Mouse (Mus musculus): ENCODE measurements around the gene Sh3pxd2a. TPM values are rescaled to one million over a fixed set of nuclear protein-coding genes. Genes with fewer than 3 reads are reported as not detected.

Sh3pxd2a gene
- polyA plus RNA-seq, 1 experiment from 2014 or later: 1.8 TPM

DNA sequence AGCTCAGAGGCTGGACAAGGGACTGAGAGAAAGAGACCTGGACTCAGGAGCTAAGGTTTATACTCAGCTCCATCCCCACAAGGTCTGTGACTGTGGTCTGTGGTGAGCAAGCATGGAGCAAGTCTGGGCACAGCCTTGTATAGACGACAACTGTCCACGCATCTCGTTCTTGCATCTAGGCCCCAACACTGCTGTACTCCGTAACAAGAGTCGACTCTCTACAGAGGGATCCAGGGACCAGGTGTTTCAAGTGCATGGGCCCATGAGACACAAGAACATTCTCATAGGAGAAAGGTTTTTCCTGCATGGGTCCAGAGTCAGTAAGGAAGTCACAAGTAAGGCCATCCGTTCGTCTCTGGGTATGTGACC lies 23.8 kb downstream of the Sh3pxd2a start:
- Histone ChIP-seq H3K27ac (no peak overlapping the region), H3K27me3 (ENCODE audit: poor library complexity, severe bottlenecking) (no peaks in the 10 kb centered on the region), H3K9me3 (no peaks in the 10 kb centered on the region), H3K4me1 (peaks cover 37% of the 10 kb centered on the region), H3K36me3 (replicated peaks) (no peaks in the 10 kb centered on the region), H3K4me3 (no peak overlapping the region)
- WGBS: 92% methylated on average over 7 of the region's 7 CpGs
- DNase-seq (ENCODE audit: extremely low spot score, low spot score): no peak

DNA sequence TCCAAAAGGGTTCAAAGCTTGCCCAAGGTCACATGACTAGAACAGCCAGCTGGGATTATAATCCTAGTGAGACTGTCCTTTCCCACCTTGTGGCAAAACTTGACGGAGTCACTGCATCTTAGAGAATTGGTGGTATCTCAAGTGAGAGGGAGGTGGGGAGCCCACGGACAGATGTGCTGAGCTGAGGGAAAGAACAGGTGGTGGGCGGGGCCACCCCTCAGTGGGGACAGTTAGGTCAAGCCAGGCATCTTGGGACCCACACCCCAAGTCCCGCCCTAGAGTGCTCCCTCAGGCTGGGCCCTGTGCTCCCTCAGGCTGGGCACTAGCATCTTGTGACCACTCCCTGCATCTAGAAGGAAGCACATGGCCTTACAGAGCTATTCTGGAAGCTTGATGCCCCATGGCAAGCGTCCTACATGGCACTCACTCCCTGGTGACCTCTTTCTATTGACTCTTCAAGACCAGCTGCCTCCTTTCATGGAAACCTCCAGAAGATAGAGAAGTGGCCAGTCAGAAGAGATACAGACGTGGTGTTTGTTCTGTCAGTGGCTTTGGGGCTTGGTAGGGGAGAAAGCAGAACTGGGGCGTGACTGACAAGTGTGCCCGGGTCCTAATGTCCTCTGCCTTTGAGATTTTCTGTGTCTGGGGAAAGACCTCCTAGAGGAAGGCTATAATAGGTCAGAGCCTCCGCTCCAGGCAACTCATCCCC lies 24.3 kb downstream of the Sh3pxd2a start:
- no peak for DNase-seq (ENCODE audit: extremely low spot score, low spot score)
- WGBS: 90% methylated on average over 9 of the region's 9 CpGs

DNA sequence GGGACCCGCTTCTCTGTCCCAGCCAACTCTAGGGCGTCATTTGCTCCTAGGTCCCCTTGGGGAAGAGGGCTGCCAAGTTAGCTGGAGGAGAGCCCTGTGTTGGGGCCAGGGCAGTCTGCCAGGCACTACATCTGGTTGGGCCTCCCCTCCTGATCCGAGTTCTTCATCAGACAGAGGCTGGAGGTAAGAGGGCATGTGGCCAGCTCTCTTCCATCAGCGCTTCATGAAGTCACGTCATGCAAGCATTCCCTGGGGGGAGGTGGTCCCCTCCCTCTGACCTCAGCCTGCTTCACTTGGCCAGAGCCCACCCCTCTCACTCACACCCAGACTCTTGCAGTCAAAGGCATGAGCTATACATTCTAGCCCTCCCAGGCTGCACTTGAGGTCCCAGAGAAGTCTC lies 25.8 kb downstream of the Sh3pxd2a start:
- H3K27me3 ChIP-seq (ENCODE audit: poor library complexity, severe bottlenecking): no peaks in the 10 kb centered on the region
- no peaks in the 10 kb centered on the region for H3K9me3 ChIP-seq
- peaks cover 19% of the 10 kb centered on the region for H3K4me1 ChIP-seq
- WGBS: 79% methylated on average over 5 of the region's 5 CpGs
- no peak overlapping the region for H3K4me3 ChIP-seq
- no peak overlapping the region for H3K27ac ChIP-seq
- 0 out of 2 replicates have a peak, but pooled peaks cover 3% of the 10 kb centered on the region for H3K36me3 ChIP-seq (replicated peaks)
- no peak for DNase-seq (ENCODE audit: extremely low spot score, low spot score)

More for the DNA sequence above, 24.3 kb downstream of the Sh3pxd2a start:
- H3K9me3 ChIP-seq: no peaks in the 10 kb centered on the region
- no peaks in the 10 kb centered on the region for H3K27me3 ChIP-seq (ENCODE audit: poor library complexity, severe bottlenecking)
- H3K27ac ChIP-seq: no peak overlapping the region
- H3K4me3 ChIP-seq: no peak overlapping the region
- 0 out of 2 replicates have a peak, but pooled peaks cover 3% of the 10 kb centered on the region for H3K36me3 ChIP-seq (replicated peaks)
- peaks cover 32% of the 10 kb centered on the region for H3K4me1 ChIP-seq

DNA sequence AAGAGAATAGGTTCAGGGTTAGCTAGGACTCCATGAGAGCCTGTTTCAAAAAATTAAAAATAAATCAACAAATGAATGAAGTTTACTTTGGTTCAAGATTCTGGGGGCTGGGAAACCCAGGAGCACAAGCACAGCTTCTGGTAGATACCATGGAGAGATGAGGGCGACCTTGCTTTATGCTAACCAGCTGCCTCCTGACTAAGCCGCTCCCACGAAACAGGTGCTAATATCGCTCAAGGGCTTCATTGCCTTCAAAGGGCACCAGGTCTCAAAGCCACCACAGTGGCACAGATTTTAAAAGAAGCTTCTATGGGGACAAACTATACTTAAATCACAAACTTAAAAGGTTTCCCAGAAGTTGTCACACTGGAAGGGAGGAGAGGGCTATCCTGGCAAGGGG lies 27.2 kb downstream of the Sh3pxd2a start:
- Histone ChIP-seq H3K9me3 (no peaks in the 10 kb centered on the region), H3K4me1 (peaks cover 17% of the 10 kb centered on the region), H3K27ac (no peak overlapping the region), H3K27me3 (ENCODE audit: poor library complexity, severe bottlenecking) (no peaks in the 10 kb centered on the region), H3K4me3 (no peak overlapping the region), H3K36me3 (replicated peaks) (0 out of 2 replicates have a peak, but pooled peaks cover 3% of the 10 kb centered on the region)
- WGBS: 91% methylated on average over 4 of the region's 4 CpGs
- no peak for DNase-seq (ENCODE audit: extremely low spot score, low spot score)

DNA sequence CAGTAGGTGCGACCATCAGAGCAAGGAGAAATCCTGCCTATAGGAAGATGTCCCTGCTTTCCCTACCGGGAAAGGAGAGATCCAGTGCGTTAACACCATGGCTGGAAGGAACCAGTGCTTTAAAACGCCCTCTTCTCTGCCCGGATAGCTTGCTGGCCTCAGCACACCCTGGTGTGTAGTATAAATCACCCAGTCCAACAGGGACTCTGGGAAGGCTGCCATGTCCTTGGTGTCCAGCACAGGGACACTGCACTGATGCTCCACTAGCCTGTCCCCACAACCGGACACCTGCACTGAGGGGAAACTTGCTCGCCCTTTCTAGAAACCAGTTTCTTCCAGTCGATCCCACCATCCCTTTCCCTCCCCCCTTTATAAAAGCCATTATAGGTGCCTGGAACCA lies 28.0 kb downstream of the Sh3pxd2a start:
- DNase-seq (ENCODE audit: extremely low spot score, low spot score): no peak
- 89% methylated on average over 8 of the region's 8 CpGs for WGBS

DNA sequence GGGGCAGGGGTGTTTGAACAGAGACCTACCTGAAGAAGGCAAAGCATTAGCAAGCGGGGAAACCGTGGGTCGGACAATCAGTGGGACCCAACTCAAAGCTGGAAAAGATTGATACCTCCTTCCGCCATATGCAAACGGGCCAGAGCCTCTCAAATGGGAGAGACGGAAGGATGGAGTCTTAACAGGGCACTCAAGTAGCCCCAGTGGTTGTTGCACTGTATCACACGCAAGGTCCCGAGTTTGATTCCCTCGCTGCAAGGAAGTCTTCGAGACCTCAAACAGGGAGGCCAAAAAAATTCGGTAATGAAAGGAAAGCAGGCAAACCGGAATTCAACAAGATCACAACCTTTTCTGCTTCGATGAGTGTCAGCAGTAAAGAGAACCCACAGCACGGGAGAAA lies 29.5 kb downstream of the Sh3pxd2a start:
- no peak for DNase-seq (ENCODE audit: extremely low spot score, low spot score)
- 94% methylated on average over 14 of the region's 14 CpGs for WGBS
- Histone ChIP-seq H3K4me1 (peaks cover 21% of the 10 kb centered on the region), H3K9me3 (no peaks in the 10 kb centered on the region), H3K27ac (no peak overlapping the region), H3K27me3 (ENCODE audit: poor library complexity, severe bottlenecking) (no peaks in the 10 kb centered on the region), H3K36me3 (replicated peaks) (0 out of 2 replicates have a peak, but pooled peaks cover 3% of the 10 kb centered on the region), H3K4me3 (no peak overlapping the region)

More for the DNA sequence above, 28.0 kb downstream of the Sh3pxd2a start:
- Histone ChIP-seq H3K4me1 (peaks cover 23% of the 10 kb centered on the region), H3K4me3 (no peak overlapping the region), H3K27ac (no peak overlapping the region), H3K9me3 (no peaks in the 10 kb centered on the region), H3K36me3 (replicated peaks) (0 out of 2 replicates have a peak, but pooled peaks cover 3% of the 10 kb centered on the region), H3K27me3 (ENCODE audit: poor library complexity, severe bottlenecking) (no peaks in the 10 kb centered on the region)

DNA sequence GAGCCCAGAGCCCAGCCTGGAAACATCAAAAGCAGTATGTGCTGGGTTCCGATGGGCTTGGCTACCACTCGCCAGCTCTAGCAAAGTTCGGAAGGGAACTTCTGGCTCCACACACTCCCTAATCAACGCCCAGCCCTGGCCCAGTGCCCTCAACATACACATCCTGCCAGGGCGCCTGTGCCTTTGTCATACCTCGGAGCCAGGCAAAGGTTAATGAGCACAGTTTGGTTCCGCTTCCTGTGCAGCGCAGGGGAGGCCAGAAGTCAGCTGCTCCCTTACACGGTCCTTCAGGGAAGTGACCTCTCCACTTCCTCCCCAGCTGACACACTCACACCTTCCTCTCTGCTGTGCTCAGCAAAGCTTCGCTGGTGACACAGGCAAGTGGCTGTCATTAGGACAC lies 31.9 kb downstream of the Sh3pxd2a start:
- no peaks in the 10 kb centered on the region for H3K27me3 ChIP-seq (ENCODE audit: poor library complexity, severe bottlenecking)
- WGBS: 59% methylated on average over 10 of the region's 10 CpGs
- H3K36me3 ChIP-seq (replicated peaks): 0 out of 2 replicates have a peak, but pooled peaks cover 3% of the 10 kb centered on the region
- 0 out of 2 replicates have a peak overlapping the region, but pooled peaks have one; percentile 51 for H3K27ac ChIP-seq
- no peaks in the 10 kb centered on the region for H3K9me3 ChIP-seq
- H3K4me1 ChIP-seq: peaks cover 34% of the 10 kb centered on the region
- no peak for DNase-seq (ENCODE audit: extremely low spot score, low spot score)
- H3K4me3 ChIP-seq: no peak overlapping the region

DNA sequence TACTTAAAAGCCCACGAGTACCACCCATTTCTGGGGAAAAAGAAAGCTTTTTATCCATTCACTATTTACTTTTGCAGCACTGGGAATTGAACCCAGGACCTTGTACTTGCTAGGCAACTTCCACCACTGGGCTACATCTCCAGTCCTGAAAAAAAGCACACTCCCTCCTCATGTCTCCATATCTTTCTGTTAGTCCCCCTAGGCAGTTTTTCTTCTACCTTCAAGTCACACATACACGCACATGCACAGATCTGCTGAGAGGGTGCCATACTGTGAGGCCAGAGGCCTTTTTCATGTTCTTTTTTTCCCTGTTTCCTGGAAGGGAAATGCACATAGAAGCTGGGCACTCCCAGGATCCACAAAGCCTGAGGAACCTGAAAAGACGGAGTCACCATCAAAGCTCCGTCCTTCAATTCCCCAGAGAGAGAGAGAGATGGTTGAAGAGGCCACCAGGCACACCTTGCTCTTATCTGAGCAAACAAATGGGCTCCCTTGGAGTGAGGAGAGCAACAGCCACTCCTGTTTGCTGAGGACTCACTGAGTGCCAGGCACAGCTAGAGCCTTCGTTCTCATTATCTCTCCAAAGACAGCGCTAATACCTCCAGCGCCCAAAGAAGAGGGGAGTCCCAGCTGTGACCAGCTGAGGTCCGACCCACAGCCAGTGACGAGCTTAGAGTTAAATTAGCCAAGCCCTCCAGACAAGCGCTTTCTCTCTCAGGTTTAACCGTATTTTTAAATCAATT lies 32.8 kb downstream of the Sh3pxd2a start:
- Histone ChIP-seq H3K9me3 (no peaks in the 10 kb centered on the region), H3K36me3 (replicated peaks) (0 out of 2 replicates have a peak, but pooled peaks cover 3% of the 10 kb centered on the region), H3K27me3 (ENCODE audit: poor library complexity, severe bottlenecking) (no peaks in the 10 kb centered on the region), H3K27ac (peak overlapping the region; percentile 51), H3K4me1 (peaks cover 34% of the 10 kb centered on the region), H3K4me3 (no peak overlapping the region)
- WGBS: 59% methylated on average over 11 of the region's 11 CpGs
- no peak for DNase-seq (ENCODE audit: extremely low spot score, low spot score)

DNA sequence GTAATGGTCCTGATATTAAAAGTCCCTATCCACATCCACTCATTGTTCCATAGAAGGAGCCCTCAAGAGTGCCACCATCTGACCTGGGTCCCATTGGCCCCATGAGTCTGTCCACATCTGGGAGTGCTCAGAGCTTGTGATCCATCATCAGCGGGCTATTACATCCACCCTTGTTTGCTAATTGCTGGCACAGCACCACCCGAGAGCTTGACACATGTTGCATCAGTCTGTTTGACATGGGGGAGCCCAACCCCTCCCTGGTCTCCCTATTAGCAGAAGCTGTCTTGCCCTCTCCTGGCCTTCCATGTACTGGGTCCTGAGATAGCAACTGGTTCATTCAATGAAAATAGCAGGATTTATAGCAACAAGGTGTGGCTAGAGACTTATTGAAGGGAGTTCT lies 34.0 kb downstream of the Sh3pxd2a start:
- H3K27me3 ChIP-seq (ENCODE audit: poor library complexity, severe bottlenecking): no peaks in the 10 kb centered on the region
- H3K27ac ChIP-seq: no peak overlapping the region
- DNase-seq (ENCODE audit: extremely low spot score, low spot score): no peak
- no peaks in the 10 kb centered on the region for H3K9me3 ChIP-seq
- H3K4me3 ChIP-seq: no peak overlapping the region
- peaks cover 34% of the 10 kb centered on the region for H3K4me1 ChIP-seq
- 0 out of 2 replicates have a peak, but pooled peaks cover 2% of the 10 kb centered on the region for H3K36me3 ChIP-seq (replicated peaks)
- WGBS: 93% methylated on average over 2 of the region's 2 CpGs

DNA sequence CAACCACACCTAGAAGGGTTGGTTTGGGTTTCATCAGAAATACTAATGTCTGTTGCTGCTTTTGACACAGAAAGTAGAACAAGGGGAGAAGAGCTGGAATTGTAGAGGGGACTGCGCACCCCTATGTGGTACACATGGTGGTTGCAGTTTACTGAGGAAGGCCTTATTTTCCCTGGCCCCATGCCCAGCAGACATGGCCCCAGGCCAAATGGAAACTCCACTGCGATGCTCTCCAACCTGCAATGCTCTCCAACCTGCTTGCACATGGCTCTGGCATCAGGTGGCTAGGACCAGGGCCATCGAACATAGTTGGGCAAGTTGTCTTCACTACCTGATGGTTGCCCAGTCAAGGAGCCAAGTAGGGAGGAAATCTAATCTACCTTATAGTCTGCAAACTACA lies 35.0 kb downstream of the Sh3pxd2a start:
- peaks cover 34% of the 10 kb centered on the region for H3K4me1 ChIP-seq
- no peak for DNase-seq (ENCODE audit: extremely low spot score, low spot score)
- peak overlapping the region; percentile 8; the same call in 1 of the 2 replicates for H3K27ac ChIP-seq
- 0 out of 2 replicates have a peak, but pooled peaks cover 3% of the 10 kb centered on the region for H3K36me3 ChIP-seq (replicated peaks)
- WGBS: 93% methylated on average over 3 of the region's 3 CpGs
- H3K9me3 ChIP-seq: no peaks in the 10 kb centered on the region
- H3K4me3 ChIP-seq: no peak overlapping the region
- no peaks in the 10 kb centered on the region for H3K27me3 ChIP-seq (ENCODE audit: poor library complexity, severe bottlenecking)

DNA sequence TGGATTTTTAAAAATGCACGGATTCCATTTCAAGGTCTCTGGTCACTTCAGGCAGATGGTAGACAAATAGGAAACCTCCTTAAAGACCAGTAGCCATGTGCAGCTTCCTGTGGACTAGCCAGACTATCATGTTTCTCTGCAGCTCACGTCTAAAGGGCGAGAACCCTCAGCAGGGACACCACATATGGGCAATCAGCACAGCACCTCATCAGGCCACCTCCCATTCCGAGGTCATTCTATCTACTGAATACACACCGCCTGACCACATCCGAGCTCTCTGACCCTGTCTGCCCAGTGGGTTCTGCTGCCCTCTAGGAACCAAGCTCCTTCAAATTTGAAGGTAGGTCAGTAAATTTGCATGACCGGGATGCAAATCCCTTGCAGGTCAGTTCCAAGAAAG lies 35.4 kb downstream of the Sh3pxd2a start:
- 58% methylated on average over 7 of the region's 7 CpGs for WGBS
- DNase-seq (ENCODE audit: extremely low spot score, low spot score): no peak
- H3K9me3 ChIP-seq: no peaks in the 10 kb centered on the region
- peaks cover 34% of the 10 kb centered on the region for H3K4me1 ChIP-seq
- H3K27me3 ChIP-seq (ENCODE audit: poor library complexity, severe bottlenecking): no peaks in the 10 kb centered on the region
- peak overlapping the region; percentile 8; the same call in 1 of the 2 replicates for H3K27ac ChIP-seq
- H3K36me3 ChIP-seq (replicated peaks): 0 out of 2 replicates have a peak, but pooled peaks cover 4% of the 10 kb centered on the region
- H3K4me3 ChIP-seq: no peak overlapping the region

DNA sequence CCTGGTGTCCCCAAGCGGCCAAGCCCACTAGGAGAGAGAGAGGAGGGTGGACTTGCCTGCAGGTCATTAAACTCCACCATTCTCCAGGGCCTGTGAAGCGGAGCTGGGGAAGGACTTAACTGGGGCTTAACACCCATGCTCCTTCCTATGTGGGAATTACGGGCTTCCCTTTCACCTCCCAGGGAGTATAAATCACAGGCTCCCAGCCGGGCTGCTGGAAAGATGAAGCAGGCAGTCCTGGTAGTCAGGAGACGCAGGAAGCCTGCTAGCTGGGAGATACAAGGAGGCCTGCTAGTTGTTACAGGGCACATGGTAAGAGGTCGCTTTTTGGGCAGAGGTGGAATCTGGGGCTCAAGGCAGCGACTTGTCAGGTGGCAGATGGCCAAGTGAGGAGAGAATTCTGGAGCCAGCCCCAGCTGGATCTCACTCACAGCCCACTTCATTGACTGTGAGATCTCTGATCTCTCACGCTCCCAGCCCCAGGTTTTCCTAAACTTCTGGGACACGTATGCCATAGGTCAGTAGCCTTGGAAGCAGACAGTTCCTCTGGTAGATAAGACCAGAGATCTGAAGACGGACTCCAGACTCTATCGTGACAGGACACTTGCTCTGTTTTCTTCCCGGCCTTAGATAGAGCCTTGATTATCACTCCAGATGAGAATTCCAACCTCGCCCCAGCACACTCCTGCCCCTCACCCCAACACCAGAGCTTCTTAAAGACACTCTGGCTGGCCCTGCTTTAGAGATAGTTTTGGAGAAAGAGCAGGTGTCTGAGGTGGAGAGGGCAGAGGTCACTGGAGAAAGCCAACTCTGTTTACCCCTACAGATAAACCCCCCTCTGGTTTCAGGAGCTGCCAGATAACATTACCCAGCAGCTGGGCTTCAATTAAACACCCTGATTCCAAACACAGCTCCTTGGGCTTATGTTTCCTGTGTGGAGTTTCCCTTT lies 36.1 kb downstream of the Sh3pxd2a start:
- H3K9me3 ChIP-seq: no peaks in the 10 kb centered on the region
- peak overlapping the region; percentile 45 for H3K27ac ChIP-seq
- peaks cover 5% of the 10 kb centered on the region; the same call in 1 of the 2 replicates for H3K36me3 ChIP-seq (replicated peaks)
- WGBS: 46% methylated on average over 13 of the region's 13 CpGs
- DNase-seq (ENCODE audit: extremely low spot score, low spot score): no peak
- no peaks in the 10 kb centered on the region for H3K27me3 ChIP-seq (ENCODE audit: poor library complexity, severe bottlenecking)
- no peak overlapping the region for H3K4me3 ChIP-seq
- peaks cover 34% of the 10 kb centered on the region for H3K4me1 ChIP-seq

Data from forebrain, embryonic 10.5 days (tissue).